Mouse (Mus musculus): ENCODE measurements around the gene Igf2r. TPM values are rescaled to one million over a fixed set of nuclear protein-coding genes. Genes with fewer than 3 reads are reported as not detected.

Gene Igf2r
- total RNA-seq, 2 experiments from 2014 or later: 28.1 to 29.8 TPM

GRCm38 (mm10) chr17:12751218-12751617 lies 18.2 kb downstream of the Igf2r start:
- DNase-seq (ENCODE audit: extremely low spot score in 1 of 2, low spot score in 1 of 2): no peak

GRCm38 (mm10) chr17:12750591-12751170 lies 18.8 kb downstream of the Igf2r start:
- no peak for DNase-seq (ENCODE audit: extremely low spot score in 1 of 2, low spot score in 1 of 2)

DNA sequence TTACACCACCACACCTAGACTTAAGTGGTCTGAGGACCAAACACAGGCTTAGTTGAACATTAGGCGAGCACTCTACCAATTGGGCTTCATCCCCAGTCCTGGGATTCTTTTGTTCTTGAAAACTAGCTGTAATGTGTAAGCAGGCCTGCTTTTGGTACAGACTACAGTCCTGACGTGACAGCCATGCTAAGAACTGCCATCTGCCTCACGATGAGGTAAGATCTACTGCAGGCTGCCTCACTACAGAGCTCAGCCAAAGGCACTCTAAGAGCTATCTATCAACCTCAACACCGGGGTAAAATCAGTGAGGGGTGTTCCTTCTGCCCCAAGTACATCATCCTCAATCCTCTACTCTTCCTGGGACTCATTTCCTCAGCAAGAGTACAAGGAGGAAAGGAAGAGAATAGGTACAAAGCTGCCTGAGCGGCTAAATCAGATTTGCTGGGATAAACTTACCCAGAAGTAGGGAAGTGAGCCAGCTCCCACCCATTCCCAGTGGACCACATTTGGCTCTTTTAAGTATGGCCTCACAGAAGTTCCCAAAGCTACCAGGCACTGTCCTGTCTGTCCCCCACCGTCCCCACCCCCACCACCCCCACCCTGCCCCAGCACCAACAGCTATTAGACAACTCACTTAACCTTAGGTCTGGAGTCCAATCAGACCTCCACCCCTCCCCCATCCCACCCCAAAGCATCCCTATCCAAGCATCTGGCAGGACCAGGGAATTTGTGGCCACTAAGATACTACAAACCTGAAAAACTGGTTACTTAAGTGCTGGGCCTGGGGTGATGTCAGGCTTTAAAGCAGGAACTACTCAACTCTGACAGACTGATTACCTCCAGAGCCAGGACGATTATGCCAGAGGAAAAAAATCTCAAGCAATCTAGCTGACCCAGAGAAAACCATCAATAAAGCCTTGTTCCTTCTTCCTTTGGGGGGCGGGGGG lies 19.8 kb downstream of the Igf2r start:
- DNase-seq (ENCODE audit: extremely low spot score in 1 of 2, low spot score in 1 of 2): no peak

- no peak for DNase-seq (ENCODE audit: extremely low spot score in 1 of 2, low spot score in 1 of 2)
Observed at GRCm38 (mm10) chr17:12745761-12746160, 23.7 kb downstream of the Igf2r start.

- no peak for DNase-seq (ENCODE audit: extremely low spot score in 1 of 2, low spot score in 1 of 2)
Observed at GRCm38 (mm10) chr17:12744071-12744470, 25.4 kb downstream of the Igf2r start.

- DNase-seq (ENCODE audit: extremely low spot score in 1 of 2, low spot score in 1 of 2): no peak
Observed at GRCm38 (mm10) chr17:12742151-12742908, 27.1 kb downstream of the Igf2r start.

DNA sequence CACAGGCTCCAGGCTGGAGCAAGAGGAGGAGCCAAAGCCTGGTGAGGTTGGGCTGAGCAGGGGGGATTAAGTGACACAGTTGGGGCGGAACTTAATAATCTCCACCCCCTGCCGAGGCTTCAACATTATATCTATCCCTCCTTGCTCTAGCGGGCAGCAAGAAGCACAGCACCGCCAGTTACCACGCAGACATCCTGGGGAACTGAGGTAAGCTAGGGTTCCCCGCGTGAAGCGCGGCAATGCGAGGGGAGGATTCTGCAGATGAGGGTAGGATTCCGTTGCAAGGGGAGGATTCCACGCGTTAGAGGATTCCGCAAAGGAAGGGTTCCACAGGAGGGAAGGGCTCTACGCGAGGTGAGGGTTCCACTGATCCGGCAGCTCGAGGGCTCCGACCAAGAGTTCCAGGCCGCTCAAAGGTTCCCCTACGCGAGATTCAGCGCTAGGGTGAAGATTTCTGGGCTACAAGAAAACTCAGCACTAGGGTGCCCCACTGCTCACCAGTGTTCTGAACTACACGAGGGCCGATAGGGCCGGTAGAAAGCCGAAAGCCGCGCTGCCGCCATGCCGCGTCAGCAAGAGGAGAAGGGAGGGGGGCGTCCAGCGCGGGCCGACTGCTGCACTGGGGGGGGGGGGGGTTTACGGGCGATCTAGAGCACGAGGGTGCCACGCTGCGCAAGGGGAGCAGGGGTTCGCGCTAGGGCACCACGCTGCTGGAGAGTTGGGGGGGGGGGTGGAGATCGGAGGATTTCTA lies 28.1 kb downstream of the Igf2r start:
- peak in 1 of 2 experiments; percentile 22 for DNase-seq (ENCODE audit: extremely low spot score in 1 of 2, low spot score in 1 of 2)

DNA sequence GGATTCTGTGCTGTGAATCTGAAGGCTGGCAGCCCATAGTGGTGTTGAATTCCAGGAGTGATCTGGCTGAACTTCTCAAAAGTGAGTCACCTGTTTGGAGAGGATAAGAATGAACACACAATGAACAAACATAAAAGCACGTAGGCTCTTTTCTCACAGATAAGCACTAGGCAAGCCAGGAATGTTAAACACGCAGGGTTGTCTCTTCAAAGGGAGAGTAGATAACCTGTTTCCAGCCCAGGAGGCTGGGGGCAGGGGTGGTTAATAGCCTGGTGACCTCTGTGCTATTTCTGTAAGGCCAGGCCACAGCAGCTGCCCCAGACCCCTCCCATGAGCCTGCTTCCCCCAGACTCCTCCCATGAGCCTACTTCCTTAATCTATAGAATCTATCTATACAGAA lies 29.1 kb downstream of the Igf2r start:
- DNase-seq (ENCODE audit: extremely low spot score in 1 of 2, low spot score in 1 of 2): no peak

DNA sequence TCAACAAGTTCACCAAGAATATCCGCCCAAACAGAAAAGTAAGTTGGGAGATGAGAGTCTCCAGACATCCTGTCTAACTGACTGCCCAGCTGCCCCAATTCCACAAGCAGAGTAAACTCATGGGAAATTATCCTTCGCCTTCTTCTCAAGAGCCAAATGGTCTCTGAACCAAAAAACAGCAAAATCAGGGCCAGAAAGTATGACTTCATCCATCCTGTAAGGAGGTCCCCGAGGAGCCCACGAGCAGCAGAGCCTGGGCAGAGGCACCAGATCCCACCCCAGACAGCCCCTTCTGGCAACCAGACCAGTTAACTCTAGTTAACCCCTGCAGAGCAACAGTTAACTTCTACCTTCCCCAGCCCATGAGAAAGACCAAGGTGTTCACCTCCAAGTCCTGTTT lies 29.9 kb downstream of the Igf2r start:
- no peak for DNase-seq (ENCODE audit: extremely low spot score in 1 of 2, low spot score in 1 of 2)

DNA sequence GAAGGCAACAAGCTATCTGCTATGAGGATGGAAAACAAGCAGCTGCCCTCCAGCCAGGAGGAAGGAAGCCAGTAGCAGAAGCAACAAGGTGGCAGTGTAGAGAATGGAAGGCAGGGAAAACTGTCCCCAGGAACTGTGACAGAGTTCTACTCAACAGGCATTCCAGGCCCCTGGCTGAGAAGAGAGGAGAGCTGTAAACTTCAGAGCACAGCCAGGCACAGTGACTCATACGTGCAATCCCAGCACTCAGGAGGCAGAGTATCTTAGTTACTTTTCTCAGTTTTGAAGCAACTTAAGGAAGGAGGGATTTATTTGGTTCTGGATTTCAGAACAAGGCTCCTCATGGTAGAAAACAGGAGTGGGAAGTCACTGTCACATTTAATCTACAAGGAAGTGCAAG lies 31.5 kb downstream of the Igf2r start:
- DNase-seq (ENCODE audit: extremely low spot score in 1 of 2, low spot score in 1 of 2): no peak

GRCm38 (mm10) chr17:12734205-12734857 lies 35.1 kb downstream of the Igf2r start:
- no peak for DNase-seq (ENCODE audit: extremely low spot score in 1 of 2, low spot score in 1 of 2)

- DNase-seq (ENCODE audit: extremely low spot score in 1 of 2, low spot score in 1 of 2): no peak
Observed at GRCm38 (mm10) chr17:12733128-12733527, 36.3 kb downstream of the Igf2r start.

GRCm38 (mm10) chr17:12728536-12728935 lies 40.9 kb downstream of the Igf2r start:
- no peak for DNase-seq (ENCODE audit: extremely low spot score in 1 of 2, low spot score in 1 of 2)

- no peak for DNase-seq (ENCODE audit: extremely low spot score in 1 of 2, low spot score in 1 of 2)
Observed at GRCm38 (mm10) chr17:12727748-12728147, 41.7 kb downstream of the Igf2r start.

DNA sequence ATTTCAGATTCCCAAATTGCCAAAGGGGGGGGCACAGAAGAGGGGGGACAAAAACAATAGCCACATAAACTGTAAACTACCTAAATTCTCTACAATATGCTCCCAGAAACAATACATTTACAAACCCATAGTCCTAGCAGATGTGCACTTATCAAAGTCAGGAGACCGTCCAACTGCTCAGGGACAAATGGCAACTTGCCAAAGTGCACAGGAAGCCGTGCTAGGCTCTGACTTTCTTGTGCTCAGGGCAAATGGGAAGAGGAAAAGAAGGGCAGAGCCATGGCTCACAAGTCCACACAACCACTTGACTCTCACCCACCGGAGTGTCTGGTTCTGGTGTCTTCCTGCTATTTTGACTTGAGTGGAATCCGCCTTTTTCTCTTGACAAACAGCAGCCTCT lies 43.6 kb downstream of the Igf2r start:
- DNase-seq (ENCODE audit: extremely low spot score in 1 of 2, low spot score in 1 of 2): no peak

DNA sequence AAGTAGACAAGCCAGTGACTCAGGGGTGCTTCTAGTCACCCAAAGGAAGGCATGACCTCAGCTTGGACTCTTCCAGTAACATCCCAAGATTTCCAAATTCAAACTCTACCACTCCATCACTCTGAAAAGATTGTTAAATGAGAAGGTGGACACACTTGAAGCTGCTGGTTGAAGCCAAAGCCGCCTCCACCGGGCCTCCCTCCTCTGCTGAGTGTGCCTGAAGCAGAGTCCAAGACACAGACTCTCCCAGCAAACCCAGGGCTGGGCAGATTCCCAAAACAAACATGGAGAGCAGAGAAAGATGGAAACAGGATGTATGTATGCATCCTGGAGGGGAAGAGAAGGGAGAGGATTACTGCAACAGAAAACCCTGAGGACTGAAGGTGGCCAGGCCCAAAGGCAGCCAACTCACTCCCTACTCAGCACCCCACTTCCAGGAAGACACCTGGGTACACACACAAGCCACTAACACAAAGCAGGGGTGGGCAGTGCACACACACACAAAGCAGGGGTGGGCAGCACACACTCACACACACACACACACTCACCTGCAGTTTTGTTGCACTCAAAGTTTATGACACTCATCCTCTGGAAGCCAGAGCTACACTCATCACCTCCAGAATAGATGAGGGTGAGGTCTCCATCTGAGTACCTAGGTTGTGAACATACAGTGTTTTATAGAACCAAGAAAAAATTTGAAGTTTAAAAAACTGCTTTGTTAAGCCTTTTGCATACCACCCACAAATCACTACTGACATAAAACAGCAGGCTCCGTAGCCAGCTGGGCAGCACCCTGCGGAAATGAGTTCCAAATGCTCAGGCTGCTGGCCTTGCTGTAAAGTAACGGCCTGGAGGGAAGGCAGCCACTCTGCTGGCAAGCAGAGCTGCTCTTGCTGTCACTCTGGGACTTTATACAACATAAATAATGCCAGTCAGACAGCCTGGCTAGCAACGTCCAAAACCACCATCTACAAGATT lies 44.4 kb downstream of the Igf2r start:
- DNase-seq (ENCODE audit: extremely low spot score in 1 of 2, low spot score in 1 of 2): no peak

DNA sequence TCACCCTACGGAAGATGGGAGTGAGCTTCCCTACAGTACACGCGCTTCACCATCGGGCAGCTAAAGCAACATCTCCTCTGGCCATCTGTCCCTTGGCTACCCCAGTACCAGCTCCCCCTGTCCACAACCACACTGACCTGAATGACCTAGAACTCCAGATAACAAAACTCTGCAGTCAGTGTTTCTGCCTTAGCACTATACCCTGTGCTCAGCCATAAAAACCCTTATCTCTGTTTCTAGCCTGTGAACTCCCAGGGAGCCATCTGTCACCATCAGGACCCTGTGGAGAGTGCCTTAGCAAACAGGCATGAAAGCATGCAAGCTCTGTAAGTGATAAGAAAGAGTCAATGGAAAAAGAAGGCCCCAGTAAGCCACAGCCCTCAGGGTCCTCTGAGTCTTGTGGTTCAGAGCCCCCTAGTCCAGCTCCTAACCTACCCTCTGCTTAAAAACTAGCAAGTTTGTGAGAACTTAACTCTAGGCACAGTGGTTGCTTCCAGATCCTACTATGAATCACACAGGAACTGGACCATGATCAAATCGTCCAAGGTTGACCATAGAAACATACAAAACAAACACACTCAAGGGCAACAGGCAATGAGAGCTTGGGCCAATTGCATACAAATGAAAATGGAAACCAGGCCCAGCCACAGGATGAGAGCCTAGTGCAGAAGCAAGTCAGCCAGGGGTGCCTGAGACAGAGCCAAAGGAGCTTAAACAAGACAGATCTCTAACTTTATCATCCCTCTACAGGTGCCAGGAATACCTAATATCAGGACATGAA lies 45.3 kb downstream of the Igf2r start:
- DNase-seq (ENCODE audit: extremely low spot score in 1 of 2, low spot score in 1 of 2): no peak

GRCm38 (mm10) chr17:12722622-12723021 lies 46.8 kb downstream of the Igf2r start:
- no peak for DNase-seq (ENCODE audit: extremely low spot score in 1 of 2, low spot score in 1 of 2)
